Mouse (Mus musculus): Measurements from ENCODE around the gene Etnk2.

The Etnk2 gene

DNA sequence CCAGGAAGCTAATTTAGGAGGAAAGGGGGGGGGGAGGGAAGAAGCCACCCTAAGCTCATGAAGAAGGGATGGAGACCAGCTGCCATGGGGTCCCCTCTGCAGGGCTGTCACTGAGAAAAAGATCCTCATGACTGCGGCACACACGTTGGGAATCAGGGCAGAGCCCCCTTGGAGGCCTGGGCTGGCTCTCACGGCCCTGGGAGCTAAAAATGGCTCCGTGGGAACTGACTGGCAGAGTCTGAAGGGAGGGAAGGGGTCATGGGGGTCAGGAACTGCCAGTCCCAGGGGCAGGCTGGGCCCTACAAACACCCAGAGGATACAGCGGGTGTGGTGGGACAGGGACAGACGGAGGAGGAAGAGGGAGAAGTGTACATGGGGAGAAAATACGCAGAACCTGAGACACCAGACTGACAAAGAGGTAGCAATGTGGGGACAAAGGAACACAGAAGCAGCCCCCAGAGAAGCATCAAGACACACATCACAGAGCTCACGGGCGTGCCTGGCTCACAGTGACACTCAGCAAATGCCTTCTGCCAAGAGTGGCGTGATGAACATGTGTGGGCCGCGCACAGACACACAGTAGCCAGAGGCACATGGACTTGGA lies 19.3 kb downstream of the Etnk2 start:
- DNase-seq (ENCODE audit: low read depth, low spot score), result no peak

DNA sequence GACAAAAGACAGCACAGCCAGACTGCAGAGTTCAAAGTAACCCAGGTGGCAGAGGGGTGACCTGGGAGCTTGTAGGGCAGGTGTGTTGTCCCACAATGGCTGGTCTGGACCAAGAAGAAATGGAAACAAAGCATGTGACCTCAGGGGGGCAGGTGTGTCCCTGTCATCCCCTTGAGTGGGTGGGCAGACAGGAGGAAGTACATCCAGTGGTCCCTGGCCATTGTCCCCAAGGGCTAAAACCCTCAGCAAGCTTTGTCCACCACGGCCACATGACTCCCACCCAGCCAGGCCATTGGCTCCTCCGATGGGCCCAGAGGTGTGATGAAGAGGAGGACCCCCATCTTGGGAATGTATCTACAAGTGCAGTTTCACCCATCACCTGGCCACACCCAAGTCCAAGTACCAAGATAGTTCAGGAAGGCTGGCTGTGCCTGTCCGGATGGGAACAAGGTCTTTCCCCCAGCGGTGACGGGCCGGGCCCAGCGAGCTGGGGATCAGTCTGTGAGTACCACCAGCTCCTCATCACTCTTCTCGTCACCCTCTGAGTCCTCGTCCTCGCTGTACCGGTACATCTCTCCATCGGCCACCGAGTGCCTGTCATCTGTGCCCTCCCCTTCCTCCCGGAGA lies 19.9 kb downstream of the Etnk2 start:
- DNase-seq (ENCODE audit: low read depth, low spot score), result no peak

DNA sequence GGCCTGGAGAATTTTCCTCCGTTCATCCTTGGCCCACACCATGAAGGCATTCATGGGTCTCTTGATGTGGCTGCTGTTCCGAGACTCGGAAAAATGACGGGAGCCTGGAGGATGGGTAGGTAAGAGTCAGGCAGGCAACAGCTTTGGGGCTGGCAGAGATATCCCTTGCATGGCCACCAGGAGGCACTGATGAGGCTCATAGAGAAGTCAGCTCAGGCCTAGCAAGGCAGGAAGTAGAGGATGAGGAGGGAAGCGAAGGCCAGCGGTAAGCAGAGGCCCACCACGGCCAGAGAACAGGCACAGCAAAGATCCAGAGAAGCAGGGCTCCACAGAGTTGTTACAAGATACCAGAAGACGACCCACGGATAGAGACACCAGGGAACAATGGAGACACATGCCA lies 22.1 kb downstream of the Etnk2 start:
- DNase-seq (ENCODE audit: low read depth, low spot score), result peak; percentile 89

DNA sequence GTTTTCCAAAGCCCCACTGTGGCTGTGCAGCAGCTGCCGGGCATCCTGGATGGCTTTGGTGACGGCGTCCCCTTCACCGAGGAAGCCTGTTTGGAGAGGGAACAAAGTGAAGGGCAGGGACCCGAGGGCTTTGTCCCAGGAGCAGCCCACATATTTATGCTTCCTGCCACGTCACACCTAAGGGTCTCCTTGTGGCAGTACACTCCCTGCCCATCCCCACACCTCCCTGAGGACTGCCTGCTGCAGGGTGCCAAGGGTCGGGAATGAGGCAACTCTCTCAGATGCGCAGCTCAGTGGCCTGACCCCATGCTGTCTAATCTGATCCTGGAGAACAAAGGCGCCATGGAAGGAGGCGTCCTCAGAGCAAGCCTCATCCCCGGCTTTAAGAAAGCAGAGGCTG lies 22.8 kb downstream of the Etnk2 start:
- peak; percentile 70 for DNase-seq (ENCODE audit: low read depth, low spot score)

DNA sequence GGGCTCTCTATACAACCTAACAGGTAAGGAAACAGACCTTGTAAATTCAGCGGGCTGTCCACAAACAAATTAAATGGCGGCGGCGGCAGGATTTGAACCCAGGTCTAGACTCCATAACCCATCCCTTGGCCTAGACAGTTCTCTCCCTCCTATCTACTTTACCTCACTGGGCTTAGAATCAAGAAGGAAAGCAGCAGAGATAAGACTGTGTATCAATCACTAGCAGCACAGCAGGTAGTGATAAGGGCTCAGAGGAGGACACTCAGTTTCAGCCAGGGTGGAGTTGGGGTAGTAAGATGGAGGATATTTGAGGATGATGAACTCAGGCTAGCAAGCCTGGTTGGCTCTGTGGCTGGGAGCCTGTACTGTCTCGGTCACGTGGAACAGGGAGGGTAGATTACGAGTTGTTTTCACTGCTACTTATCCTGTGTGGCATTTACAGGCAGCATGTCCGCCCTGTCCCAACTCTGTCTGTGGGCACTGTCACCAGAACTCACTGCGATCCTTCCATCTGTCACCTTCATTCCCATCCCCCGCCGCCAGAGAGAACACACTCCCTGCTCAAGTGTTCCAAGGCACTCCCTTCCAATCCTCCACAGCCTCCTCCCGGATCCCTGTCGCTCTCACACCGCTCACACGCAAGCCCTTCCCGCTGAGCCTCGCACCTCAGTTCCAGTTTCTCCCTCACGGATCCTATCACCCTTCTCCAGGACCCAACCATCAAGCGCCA lies 24.3 kb downstream of the Etnk2 start:
- no peak for DNase-seq (ENCODE audit: low read depth, low spot score)

DNA sequence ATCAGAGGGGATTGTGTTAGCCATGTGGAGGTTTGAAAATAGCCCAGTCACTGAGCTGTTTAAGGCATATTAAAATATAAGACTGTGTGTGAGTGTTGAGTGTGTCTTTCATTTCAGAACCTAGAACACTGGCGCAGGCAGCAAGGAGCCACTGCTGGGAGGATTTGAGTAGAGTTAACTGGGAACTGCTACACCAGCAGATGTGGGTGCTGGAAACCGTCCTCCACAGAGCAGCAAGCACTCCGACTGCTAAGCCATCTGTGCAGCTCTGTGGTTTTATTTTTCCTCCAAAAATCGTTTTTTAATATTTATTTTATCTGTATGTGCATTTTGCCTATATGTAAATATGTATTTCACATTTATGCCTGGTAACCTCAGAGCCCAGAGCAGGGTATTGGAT lies 31.3 kb downstream of the Etnk2 start:
- DNase-seq (ENCODE audit: low read depth, low spot score), result no peak

DNA sequence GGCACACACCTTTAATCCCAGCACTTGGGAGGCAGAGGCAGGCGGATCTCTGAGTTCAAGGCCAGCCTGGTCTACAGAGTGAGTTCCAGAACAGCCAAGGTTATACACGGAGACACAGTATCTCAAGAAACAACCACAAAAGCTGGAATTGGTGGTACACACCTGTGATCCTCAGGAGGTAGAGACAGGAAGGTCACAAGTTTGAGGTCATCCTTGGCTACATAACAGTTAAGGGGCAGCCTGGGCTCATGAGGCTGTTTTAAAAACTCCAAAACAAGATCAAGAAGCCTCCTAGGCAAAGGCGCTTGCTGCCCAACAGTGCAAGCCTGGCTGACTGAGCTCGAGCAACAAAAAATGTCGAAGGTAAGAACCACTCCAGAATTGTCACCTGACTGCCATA lies 33.3 kb downstream of the Etnk2 start:
- peak; percentile 61 for DNase-seq (ENCODE audit: low read depth, low spot score)

DNA sequence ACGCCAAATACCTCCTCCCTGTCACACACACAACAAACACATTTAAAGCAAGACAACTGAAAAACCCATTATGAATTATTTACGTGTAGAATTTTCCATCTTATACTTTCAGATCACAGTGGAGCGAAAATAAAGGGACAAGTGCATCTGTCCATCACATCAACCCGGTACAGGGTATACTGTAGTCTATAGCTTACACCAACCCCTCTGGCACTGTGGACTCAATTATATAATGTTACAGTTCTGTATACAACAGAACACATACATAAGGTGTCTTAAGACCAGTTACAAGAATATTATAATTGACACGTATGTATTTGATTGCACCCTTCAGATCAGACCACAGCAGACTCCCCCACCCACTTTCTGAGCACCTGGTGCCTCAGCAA lies 33.7 kb downstream of the Etnk2 start:
- no peak for DNase-seq (ENCODE audit: low read depth, low spot score)

DNA sequence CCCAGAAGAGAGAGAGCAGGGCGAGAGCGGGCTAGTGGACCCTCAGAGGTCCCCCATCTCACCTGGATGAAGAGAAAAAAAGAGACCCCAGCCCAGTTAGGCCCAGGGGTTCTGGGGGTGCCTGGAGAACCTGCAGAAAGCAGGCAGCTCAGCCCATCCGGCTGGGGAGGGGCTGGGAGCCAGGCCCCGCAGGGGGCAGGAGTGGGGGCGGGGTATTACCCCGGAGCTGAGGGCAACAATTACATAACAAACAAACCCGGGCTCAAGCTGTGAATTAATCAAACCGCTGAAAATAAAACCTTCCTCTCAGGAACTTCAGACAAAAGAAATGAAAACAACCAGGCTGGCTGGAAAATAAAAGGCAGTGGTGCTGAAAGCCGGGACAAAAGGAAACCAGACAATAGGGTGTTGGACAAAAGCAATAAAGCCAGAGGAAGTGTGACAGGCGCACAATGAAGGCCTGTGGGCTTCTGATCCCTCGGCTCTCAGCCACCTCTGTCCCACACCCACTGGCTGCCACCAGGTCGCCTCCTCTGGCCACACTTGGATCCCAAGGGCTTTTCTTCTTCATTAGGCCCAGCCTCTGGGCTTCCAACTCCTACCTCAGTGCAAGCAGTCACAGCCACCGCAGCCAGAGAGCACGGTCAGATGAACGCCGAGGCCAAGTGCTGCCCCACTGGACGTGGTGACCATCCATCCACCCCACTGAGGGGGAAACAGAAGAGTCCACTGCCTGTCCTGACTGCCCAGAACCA lies 34.3 kb downstream of the Etnk2 start:
- DNase-seq (ENCODE audit: low read depth, low spot score), result peak; percentile 99

DNA sequence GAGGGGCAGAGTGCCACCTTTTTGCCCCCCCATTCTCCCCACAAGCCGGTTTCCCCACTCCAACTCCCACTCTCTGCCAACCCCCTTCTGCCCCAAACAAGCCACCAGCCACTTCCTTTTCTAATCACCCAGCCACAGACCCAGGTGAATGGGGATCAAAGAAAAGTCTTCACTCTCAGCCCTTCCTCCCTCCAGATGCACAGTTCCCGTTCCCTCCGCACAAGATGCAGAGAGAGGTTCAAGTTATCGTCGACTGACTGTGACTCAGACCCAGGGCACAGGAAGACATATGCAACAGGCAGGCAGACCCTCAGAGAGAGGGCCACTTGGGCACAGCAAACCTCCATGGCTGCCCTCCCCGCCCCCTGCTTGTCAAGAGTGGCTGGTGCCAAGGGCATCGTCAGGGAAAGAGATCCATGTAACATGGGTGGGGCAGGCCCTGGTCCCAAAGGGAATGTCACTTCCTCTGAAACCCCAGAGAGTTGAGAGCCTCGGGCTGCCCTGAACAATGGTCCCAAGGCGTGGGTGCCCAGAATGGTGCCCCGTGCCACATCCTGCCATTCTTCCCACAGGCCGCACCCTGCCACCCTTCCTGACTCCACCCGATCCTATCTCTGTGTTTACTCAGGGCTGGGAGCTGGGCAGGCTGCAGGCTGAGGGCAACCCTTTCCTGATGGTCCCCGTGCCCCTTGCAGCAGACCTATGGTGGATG lies 36.8 kb downstream of the Etnk2 start:
- DNase-seq (ENCODE audit: low read depth, low spot score), result no peak

DNA sequence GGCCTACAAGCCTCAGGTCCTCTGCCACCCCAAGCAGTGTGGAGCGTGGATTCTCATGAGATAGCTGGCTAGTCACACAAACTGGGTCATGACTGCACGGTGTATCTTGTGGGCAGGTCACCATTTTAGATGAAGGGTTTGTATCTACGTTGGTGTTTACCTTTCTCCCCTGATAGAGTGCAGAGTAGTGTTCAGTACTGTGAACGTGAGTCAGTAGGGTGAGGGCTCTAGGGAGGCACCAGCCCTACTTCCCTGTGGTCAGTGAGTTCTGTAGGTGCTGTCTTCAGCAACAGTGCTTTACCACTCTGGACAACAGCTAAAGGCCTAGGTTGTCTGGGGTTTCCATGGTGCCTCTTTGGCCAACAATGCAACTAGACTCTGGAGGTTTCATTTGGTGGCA lies 40.6 kb downstream of the Etnk2 start:
- DNase-seq (ENCODE audit: low read depth, low spot score), result no peak

DNA sequence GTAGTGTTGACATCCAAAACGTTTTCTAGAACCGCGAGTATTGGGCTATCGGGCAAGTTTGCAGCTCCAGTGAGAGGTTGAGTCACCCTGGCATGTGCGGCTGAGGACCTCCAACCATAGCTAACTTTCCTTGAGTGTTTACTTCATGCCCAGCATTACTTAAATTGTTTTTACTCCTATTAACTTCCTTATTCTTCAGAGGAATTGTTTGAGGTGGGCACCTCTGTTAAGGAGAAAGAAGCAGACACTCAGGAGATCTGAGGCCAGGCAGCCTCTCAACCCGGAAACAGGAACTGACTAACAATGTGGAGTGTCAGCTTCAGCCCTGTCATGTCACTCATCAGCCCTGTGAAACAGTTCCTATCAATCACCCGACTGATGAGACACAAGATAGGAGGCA lies 43.2 kb downstream of the Etnk2 start:
- DNase-seq (ENCODE audit: low read depth, low spot score), result no peak

DNA sequence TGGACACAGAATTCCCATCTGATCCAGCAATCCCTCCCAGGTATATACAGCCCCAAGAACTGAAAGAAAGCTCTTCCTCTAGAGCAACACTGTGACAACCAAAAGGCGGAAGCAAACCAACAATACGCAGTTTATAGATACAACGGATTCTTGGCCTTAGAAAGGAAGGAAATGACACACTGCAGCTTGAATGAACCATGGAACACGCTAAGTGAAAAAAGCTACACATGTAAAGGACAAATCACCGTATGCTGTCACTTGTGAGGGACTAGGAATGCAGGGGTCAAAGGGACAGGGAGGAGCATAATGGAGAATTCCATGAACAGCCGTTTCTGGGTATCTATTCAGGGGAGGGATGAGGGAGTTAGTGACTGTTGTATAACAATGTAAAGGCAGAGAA lies 44.1 kb downstream of the Etnk2 start:
- DNase-seq (ENCODE audit: low read depth, low spot score), result no peak

DNA sequence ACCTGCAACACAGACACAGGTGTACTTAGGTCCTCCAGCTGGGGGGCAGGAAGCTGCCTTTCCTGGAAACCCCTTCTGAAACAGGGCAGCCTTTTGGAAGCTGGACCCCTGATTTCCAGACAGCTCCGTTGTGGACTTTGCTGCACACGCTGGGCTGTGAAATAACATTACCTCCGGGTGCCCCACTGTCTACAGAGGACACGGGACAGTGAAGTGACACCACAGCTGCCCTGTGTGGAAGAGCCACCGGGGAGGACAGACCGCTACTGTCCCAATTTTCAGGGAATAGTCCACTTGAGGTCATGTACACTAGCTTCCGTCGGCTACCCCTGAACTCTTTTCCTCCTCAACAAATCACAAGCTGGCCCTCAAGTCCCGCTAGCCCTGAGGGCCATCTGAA lies 44.9 kb downstream of the Etnk2 start:
- DNase-seq (ENCODE audit: low read depth, low spot score), result no peak

DNA sequence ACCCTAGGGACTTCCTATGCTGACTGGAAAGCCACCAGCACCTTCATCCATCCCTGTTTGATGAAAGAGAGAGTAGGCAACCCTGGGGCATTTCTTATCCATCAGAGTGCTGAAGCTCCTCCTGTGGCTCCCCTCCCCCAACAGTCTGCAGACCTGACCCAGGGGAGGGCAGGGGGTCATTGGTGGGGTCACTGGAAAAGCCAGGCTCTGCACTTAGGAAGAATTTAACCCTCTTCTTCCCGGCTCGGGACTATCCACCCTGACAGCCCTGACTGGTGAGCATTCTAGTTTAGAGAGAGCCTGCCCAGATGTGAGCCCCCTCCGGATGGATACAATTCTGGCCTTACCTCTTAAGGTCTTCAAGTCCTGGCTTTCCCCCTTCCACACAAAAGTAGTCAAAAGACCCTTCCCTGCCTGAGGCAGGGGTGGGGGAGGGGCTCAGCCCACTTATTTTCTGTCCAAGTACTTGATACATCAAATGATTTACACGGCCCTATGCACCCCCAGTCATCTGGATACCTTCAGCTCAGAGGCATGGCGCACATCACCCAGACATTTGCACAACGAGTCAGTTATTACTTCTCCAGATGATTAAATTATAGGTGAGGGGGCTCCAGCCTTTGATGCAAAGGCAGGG lies 45.6 kb downstream of the Etnk2 start:
- no peak for DNase-seq (ENCODE audit: low read depth, low spot score)

DNA sequence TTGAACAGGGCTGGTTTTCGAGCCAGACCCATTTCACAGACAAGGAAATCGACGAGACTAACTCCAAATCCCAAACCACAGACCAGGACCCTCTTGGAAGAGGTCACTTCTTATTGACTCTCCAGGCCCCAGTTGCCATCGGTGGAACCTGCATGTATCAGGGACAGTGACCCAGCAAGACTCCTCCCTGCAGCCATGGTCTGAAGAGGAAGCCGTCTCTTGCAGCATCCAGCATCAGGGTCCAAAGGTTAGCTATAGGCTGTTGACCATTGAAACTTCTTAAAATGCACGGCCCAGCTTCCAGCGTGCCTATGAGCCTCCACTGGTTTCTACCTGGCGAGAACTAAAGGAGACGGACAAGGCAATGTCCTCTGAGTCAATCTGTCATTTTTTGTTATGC lies 46.4 kb downstream of the Etnk2 start:
- no peak for DNase-seq (ENCODE audit: low read depth, low spot score)

DNA sequence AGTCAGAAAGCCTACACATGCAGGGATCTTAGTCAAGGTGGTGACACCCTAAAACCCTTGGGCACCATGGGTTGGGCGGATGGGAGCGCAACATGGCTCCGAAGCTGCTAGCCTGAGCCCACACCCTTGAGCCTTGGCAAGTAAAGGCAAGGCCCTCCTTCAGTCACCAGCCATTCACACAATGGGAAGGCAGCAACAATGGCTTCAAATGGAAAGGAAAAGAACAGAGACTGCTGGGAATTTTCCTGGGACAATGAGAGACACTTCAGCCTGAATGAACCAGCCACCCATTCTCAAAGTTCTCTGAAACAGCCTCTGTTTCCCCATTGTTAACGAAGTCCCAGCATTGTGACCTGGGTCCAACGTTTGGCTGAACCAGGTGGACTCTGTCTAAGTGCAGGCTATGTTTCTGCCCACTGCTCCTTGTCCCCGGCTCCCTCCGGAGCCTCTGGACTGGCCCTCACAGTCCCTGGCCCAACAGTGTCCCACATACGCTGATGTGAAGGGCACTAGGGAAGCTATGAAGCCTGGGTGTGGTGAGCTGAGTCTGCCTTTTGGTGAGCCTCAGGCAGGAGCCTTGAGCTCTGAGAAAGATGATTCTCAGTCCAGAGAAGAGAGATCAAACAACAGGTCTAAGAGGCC lies 48.3 kb downstream of the Etnk2 start:
- peak; percentile 69 for DNase-seq (ENCODE audit: low read depth, low spot score)

DNA sequence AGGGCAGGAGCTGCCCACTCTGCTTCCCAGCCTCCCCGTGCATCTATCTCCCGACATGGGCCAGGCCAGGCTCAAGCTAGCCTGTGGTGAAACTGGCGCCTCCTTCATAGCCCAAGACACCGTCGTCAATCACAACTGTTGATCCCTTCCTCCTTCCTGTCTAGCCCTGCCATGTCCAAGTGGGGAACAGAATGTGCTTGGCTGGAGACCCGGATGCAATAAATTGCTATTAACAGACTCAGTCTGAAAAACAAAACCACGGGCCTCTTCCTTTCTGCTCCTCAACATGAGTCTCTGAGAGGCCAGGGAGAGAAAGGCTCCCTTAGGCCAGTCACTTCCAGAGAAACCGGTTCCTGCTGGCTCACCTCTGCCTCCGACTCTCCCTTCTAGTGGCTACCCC lies 49.6 kb downstream of the Etnk2 start:
- no peak for DNase-seq (ENCODE audit: low read depth, low spot score)

DNA sequence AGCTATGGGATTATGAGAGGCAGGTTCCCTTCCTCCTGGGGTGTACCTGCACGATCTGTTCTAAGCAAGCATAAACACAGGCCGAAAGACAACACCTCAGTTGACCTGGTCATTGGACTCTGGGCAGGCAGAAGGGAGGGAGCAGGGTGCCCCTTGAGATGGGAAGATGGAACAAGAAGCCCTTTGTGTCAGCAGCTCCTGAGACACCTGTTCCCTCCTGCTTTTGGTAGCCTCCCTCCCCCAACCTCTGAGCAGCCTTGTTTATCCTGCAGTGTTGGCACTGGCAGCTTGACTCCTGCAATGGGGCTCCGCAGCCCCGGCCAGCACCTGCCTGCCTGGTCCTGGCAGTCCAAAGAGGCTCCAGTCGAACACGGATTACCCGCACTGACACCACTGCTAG lies 51.7 kb downstream of the Etnk2 start:
- no peak for DNase-seq (ENCODE audit: low read depth, low spot score)

DNA sequence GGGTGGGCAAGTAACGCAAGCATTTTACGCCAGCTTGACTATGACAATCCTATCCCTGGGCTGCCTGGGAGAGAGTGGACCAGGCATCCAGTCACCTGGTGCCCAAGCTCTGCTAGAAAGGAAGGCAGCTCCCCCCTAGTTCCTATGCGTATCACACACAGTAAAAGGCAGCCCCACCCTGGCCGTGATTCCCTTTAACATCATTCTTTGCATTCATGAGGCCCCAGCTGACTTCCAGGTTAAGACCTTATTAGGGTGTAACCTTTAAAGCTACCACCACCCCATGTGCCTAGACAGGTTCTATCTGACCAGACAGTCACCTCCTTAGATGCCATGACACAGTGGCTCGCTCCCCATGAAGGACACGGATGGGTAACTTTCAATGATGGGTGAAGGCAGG lies 52.1 kb downstream of the Etnk2 start:
- DNase-seq (ENCODE audit: low read depth, low spot score), result peak; percentile 76

DNA sequence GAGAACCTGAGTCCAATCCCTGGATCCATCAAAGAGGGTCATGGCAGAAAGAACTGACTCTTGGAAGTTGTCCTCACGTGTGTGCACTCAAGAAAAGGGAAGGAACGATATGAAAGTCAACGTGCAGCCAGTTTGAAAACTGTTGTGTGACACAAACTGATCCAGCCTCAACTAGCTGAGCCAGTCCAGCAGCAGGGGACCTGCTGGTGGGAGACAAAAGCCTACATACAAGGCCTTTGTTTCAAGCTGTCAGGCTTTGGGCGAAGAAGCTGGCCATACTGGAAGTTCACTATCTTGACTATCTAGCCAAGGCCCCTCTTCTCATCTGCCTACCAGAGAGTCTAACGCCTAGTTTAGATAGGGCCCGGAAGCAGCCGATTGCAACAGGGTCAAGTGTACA lies 53.1 kb downstream of the Etnk2 start:
- DNase-seq (ENCODE audit: low read depth, low spot score), result peak; percentile 45

Data from R1 (cell line).